Mouse (Mus musculus) forebrain, embryonic 13.5 days (tissue): ENCODE results near the gene Ccdc13. TPM values are rescaled to one million over a fixed set of nuclear protein-coding genes. Genes with fewer than 3 reads are reported as not detected.

Source experiments
- ATAC-seq: fragments of 200-750 bp; cut with Nextera tagmentation; 2 replicates; pipeline ENCODE4 v1.8.0; 2017
- H3K27ac ChIP-seq: fragments of 300-500 bp; sonication (generic); 2 replicates; pipeline ENCODE4 v1.5.1; 2015; ENCODE audit warnings: inconsistent platforms, mild to moderate bottlenecking, moderate library complexity
- H3K27me3 ChIP-seq: fragments of 300-500 bp; sonication (generic); 2 replicates; pipeline ENCODE4 v1.6.1; 2015; ENCODE audit warnings: mild to moderate bottlenecking, inconsistent platforms
- H3K36me3 ChIP-seq: fragments of 300-500 bp; sonication (generic); 2 replicates; pipeline ENCODE4 v1.6.1; 2015; ENCODE audit warnings: mild to moderate bottlenecking, inconsistent platforms; ENCODE audit not compliant: poor library complexity, severe bottlenecking
- H3K4me1 ChIP-seq: fragments of 300-500 bp; sonication (generic); 2 replicates; pipeline ENCODE4 v1.6.1; 2015; ENCODE audit warnings: inconsistent platforms
- H3K4me2 ChIP-seq: fragments of 300-500 bp; sonication (generic); 2 replicates; pipeline ENCODE4 v1.6.1; 2015; ENCODE audit warnings: inconsistent platforms, mild to moderate bottlenecking, moderate library complexity
- H3K4me3 ChIP-seq: fragments of 300-500 bp; sonication (generic); 2 replicates; pipeline ENCODE4 v1.5.1; 2015; ENCODE audit warnings: mild to moderate bottlenecking, inconsistent platforms
- H3K9ac ChIP-seq: fragments of 300-500 bp; sonication (generic); 2 replicates; pipeline ENCODE4 v1.6.1; 2015; ENCODE audit warnings: mild to moderate bottlenecking, inconsistent platforms
- H3K9me3 ChIP-seq: fragments of 300-500 bp; sonication (generic); replicated peaks from 2 replicates; pipeline ENCODE4 v1.6.1; 2016; ENCODE audit warnings: inconsistent platforms
- WGBS: fragments of 180-500 bp; shearing (Covaris S2); methylation state at CpG from one replicate; pipeline ENCODE4 v1.1.7; 2015; 5-methylcytosine and 5-hydroxymethylcytosine counted together
- polyA plus RNA-seq: library from polyadenylated mRNA; unstranded; fragments of >200 nt; fragmentation: Nextera tagmentation; extraction: Ambion mirVana; gene quantifications from 2 replicates; pipeline ENCODE4 v1.2.1, GENCODE M21; 2015

Ccdc13 gene
- polyA plus RNA-seq, 1 experiment from 2014 or later = 2.9 TPM

DNA sequence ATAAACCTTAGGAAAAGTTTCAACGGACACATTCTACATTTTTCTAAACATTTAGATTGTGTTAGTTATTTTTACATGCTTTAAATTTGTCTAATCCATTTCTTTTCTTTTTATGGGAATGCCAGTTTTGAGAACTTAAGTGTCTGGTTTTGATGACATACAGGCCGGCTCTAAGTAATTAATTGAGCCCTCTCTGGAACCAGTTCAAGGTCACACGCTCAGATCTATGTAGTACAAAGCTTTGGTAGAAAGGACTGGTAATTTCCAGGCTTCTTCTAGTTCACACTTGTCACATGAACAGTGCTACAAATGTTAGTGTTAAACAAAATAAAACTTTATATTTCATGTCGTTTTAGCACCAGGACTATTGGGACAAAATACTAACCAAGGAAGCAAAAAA is 25.6 kb upstream of the Ccdc13 start:
- no peak overlapping the region for H3K4me2 ChIP-seq
- H3K36me3 ChIP-seq = no peaks in the 10 kb centered on the region
- no peaks in the 10 kb centered on the region for H3K9me3 ChIP-seq
- H3K27me3 ChIP-seq = no peaks in the 10 kb centered on the region
- H3K4me1 ChIP-seq = 0 out of 2 replicates have a peak, but pooled peaks cover 7% of the 10 kb centered on the region
- H3K27ac ChIP-seq = no peak overlapping the region
- no peak overlapping the region for H3K4me3 ChIP-seq
- no peak for ATAC-seq
- 74% methylated on average over 4 of the region's 4 CpGs for WGBS
- no peak overlapping the region for H3K9ac ChIP-seq

DNA sequence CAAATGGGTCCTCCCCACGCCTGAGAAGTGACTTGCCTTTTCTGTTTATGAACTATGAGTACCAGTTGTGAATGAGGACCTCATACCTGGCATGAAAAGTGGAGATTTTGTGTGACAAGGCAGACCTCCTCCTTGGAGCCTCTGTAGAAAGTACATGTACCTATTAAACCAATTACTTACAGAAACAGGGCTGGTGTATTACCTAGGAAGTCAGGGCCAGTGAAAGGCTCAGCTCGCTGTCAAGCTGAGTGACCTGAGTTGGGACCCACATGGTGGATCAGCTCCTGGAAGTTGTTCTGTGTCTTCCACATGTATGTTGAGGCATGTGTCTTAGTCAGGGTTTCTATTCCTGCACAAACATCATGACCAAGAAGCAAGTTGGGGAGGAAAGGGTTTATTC is 21.7 kb upstream of the Ccdc13 start:
- Histone ChIP-seq H3K4me3 (no peak overlapping the region), H3K36me3 (no peaks in the 10 kb centered on the region), H3K27ac (no peak overlapping the region), H3K9me3 (no peaks in the 10 kb centered on the region), H3K4me1 (peaks cover 22% of the 10 kb centered on the region), H3K4me2 (no peak overlapping the region), H3K27me3 (no peaks in the 10 kb centered on the region), H3K9ac (no peak overlapping the region)
- ATAC-seq = no peak
- 85% methylated on average over 2 of the region's 2 CpGs for WGBS

DNA sequence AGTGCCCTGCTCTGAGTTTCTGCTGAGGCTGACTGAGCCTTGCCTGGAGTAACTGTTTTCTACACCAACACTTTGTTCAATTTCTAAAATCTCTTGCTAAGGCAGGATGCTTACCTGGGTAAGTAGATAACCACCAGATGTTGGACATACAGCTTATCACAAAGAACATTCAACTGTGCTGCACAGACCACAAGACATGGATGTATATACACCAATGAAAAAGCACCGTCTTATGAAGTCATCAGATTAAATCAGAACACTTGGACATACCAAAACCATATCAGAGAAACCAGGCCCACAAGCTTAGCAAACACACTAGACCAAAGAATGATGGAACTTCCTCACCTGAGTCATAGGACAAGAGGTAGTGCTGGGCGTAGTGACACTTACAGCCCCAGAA is 20.1 kb upstream of the Ccdc13 start:
- peaks cover 15% of the 10 kb centered on the region for H3K4me1 ChIP-seq
- H3K27ac ChIP-seq = no peak overlapping the region
- H3K4me3 ChIP-seq = no peak overlapping the region
- no peaks in the 10 kb centered on the region for H3K36me3 ChIP-seq
- no peak overlapping the region for H3K9ac ChIP-seq
- no peak for ATAC-seq
- H3K9me3 ChIP-seq = no peaks in the 10 kb centered on the region
- H3K27me3 ChIP-seq = no peaks in the 10 kb centered on the region
- no peak overlapping the region for H3K4me2 ChIP-seq
- WGBS = 96% methylated on average over 2 of the region's 2 CpGs

DNA sequence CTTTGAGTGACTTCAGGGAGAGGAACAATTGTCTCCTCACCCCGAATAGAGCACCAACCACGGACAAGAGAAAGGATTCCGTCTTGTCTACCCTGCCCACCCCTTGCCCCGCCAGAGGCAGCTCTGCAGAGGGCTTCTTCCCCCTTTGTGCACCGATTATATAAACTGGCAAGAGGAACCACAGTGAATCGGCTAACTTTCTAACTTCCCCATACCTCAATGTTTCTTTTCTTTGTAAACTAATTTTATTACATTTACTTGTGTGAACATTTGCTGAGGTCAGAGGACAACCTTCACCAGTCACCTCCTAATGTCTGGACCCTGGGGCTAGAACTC is 18.9 kb upstream of the Ccdc13 start, which contains the start of gene Higd1a:
Gene Higd1a, minus strand, starts transcription at position 210 of the 336 bp plus-strand sequence.
- peak within 1 kb of the TSS; percentile 94 for H3K27ac ChIP-seq
- H3K4me2 ChIP-seq = peak within 1 kb of the TSS; percentile 93
- H3K9ac ChIP-seq = peak within 1 kb of the TSS; percentile 90
- peak within 1 kb of the TSS; percentile 81 for H3K4me3 ChIP-seq
- ATAC-seq = no peak
- no peaks in the 10 kb centered on the region for H3K27me3 ChIP-seq
- H3K4me1 ChIP-seq = peaks cover 15% of the 10 kb centered on the region
- 10% methylated on average over 6 of the region's 6 CpGs for WGBS
- no peaks in the 10 kb centered on the region for H3K9me3 ChIP-seq
- no peaks in the 10 kb centered on the region for H3K36me3 ChIP-seq

DNA sequence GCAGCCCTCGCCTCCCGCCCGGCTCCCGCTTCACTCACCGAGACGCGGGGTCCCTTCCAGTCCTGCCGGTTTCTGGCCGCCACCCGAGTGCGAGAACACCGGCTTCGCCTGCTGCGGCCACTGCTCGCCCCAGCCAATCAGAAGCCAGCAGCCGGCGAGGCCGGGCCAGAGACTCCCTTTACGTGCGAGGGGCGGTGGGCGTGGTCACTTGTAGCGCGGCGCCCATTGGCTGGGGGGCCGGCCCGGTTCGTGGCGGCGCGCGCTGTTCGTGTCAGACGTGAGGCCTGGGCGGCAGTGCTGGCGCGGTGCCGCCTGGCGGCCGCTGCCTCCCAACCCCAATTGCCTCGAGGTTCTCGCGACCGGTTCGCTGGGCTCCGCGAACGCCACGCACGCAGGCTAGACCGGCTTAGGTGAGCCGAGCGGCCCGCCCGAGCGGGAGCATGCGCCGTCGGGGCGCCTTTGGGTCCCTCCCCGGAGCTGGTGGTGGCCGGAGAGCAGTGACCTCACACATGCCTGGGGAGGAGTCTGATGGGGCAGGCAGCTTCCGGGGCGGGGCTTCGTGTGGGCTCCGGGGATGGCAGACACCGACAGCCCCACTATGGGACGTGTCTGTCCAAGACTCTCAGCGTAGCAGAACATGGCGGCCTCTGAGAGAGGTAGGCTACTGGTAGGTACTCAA is 18.4 kb upstream of the Ccdc13 start:
- no peaks in the 10 kb centered on the region for H3K27me3 ChIP-seq
- no peaks in the 10 kb centered on the region for H3K36me3 ChIP-seq
- H3K4me3 ChIP-seq = peak overlapping the region; percentile 81
- H3K9me3 ChIP-seq = no peaks in the 10 kb centered on the region
- H3K9ac ChIP-seq = peak overlapping the region; percentile 90
- H3K4me2 ChIP-seq = peak overlapping the region; percentile 93
- 0% methylated on average over 50 of the region's 70 CpGs for WGBS
- H3K4me1 ChIP-seq = peaks cover 15% of the 10 kb centered on the region
- H3K27ac ChIP-seq = peak overlapping the region; percentile 94
- ATAC-seq = peak; percentile 99

DNA sequence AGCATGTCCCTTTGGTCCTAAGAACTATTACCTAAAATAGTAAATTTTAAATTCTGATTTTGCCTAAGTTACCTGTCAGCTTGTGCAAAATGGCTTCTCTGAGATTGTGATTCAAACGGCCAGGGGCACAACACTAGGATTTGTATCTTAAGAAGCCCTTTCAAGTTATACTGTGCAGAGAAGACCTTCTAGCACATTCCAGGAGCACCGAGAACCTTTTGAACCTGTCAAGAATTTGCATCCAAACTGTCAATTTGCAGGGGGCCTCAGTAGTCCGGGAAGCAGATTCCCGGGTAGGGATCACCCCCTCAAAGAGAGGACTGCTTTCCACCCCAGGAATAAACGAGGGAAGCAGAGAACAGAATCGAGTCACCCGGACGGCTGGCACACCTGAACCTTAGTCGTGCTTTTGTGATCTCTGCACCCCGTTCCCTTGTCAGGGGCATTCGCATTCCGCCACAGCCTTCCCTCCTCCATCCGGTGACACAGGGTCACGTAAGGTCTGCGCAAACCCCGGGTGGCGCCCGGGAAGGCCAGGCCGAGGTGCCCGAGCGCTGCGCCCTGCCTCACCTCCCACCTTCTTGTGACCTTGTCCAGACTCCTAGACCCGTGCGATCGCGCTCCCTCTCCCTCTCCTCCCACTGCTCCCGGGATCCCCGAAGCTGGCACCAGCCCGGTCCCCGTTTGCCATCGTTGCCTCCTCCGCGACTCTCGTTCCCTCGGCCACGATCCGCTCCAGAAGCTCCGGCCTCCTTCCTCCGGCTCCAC is 17.6 kb upstream of the Ccdc13 start:
- Histone ChIP-seq H3K27me3 (no peaks in the 10 kb centered on the region), H3K9ac (peak overlapping the region; percentile 90), H3K4me2 (peak overlapping the region; percentile 93), H3K4me1 (peaks cover 15% of the 10 kb centered on the region), H3K36me3 (peaks cover 3% of the 10 kb centered on the region), H3K9me3 (no peaks in the 10 kb centered on the region), H3K4me3 (peak overlapping the region; percentile 81), H3K27ac (peak overlapping the region; percentile 94)
- WGBS = 2% methylated on average over 39 of the region's 39 CpGs
- ATAC-seq = no peak; the same call in 1 of the 2 replicates

DNA sequence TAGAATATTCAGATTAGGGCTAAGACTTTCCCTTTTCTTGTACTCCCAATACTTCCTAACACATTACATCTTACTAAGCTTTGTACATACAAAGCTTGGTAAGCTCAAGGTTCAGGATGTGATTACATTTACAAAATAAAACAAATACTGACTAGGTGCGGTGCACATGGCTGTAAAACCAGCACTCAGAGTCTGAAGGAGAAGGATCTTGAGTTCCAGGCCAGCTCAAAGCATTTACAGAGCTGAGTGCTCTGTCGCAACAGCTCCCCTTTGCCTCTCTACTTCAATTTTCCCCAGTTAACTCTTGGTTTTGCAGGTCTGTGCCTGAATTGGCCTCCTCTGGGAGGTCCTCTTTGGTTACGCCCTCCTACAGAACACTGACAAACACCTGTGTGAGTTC is 15.0 kb upstream of the Ccdc13 start:
- Histone ChIP-seq H3K27me3 (no peaks in the 10 kb centered on the region), H3K4me3 (no peak overlapping the region), H3K9me3 (no peaks in the 10 kb centered on the region), H3K4me2 (no peak overlapping the region), H3K27ac (no peak overlapping the region), H3K4me1 (peaks cover 15% of the 10 kb centered on the region), H3K9ac (no peak overlapping the region), H3K36me3 (peaks cover 26% of the 10 kb centered on the region)
- no peak for ATAC-seq
- WGBS = 91% methylated on average over 3 of the region's 3 CpGs

DNA sequence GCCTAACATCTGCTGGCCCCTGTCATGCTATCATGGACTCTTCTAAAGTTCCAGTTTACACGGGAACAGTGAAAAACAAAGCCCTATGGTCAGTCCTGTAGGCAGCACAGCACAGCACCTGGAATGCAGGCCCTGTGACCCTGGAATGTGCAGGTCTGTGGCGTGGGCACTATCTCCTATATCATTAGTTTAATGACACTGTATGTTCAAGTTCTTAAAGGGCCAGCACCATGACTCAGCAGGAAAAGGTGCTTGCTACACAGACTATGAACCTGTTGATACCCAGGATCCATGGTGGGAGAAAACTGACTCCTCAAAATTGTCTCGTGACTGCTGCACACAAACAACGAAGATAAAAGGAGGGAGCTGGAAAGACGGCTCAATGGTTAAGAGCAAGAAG is 8.6 kb upstream of the Ccdc13 start:
- no peaks in the 10 kb centered on the region for H3K9me3 ChIP-seq
- no peak for ATAC-seq
- H3K4me3 ChIP-seq = no peak overlapping the region
- no peak overlapping the region for H3K9ac ChIP-seq
- H3K27me3 ChIP-seq = no peaks in the 10 kb centered on the region
- peaks cover 48% of the 10 kb centered on the region for H3K36me3 ChIP-seq
- H3K27ac ChIP-seq = no peak overlapping the region
- 82% methylated on average over 5 of the region's 5 CpGs for WGBS
- no peak overlapping the region for H3K4me2 ChIP-seq
- H3K4me1 ChIP-seq = no peaks in the 10 kb centered on the region

DNA sequence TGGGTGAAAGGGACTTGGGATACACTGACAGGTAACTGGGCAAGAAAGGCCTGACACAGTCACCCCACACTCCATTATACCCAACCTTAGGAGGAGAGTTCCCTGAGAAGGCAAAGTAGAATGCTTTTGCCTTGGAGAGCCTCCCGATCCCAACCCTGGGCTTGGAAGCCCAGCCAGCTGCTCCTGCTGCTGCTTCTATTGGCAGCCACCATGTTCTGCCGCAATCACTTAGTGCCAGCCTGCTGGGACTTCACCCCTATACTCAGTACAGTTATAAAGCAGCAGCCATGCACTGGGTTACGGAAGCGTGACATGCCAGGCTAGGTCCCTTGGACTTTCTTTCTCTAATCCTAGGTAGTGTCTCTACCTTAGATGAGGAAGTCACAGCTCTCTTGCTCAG is 7.9 kb upstream of the Ccdc13 start:
- no peak overlapping the region for H3K9ac ChIP-seq
- no peaks in the 10 kb centered on the region for H3K9me3 ChIP-seq
- peaks cover 48% of the 10 kb centered on the region for H3K36me3 ChIP-seq
- H3K4me3 ChIP-seq = no peak overlapping the region
- no peak overlapping the region for H3K4me2 ChIP-seq
- no peak overlapping the region for H3K27ac ChIP-seq
- 91% methylated on average over 4 of the region's 4 CpGs for WGBS
- no peak for ATAC-seq
- no peaks in the 10 kb centered on the region for H3K4me1 ChIP-seq
- H3K27me3 ChIP-seq = no peaks in the 10 kb centered on the region

DNA sequence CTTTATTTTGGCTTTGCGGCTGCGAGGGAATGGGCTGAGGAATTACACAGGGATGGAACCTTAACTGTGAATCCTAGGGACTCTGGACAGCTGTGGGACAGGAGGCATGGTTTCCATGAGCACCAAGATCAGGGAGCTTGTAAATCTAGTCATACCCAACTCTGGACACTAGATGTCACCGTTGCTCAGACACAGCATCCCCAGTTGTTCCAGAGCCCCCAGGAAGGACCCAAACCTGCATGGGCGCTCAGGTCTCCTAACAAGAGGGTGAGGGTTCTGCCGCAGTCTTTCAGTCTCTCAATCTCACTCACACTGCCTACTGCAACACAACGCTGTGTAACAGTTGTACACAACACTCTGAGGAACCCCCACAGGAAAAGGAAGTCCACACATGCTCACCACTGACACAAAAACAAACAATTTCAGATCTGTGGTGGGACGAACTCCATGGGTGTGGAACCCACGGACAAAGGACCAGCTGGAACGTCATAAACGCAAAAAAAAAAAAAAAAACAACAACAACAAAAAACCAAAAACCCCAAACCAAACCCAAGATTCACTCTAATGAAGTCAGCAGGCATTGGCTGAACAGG is 7.4 kb upstream of the Ccdc13 start:
- H3K27me3 ChIP-seq = no peaks in the 10 kb centered on the region

DNA sequence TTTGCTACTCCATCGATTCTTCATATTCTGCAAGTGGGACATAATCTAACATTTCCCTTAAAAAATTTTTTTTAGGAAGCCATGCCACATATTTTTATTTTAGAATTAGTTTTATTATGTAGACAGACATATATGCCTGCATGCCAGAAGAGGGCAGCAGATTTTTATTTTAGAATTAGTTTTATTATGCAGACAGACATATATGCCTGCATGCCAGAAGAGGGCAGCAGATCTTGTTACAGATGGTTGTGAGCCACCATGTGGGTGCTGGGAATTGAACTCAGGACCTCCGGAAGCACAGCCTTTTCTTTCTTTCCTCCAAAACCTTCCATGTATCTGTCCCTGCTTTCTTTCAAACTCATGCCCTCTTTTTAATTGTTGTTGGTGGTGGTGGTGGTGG is 3.7 kb upstream of the Ccdc13 start:
- Histone ChIP-seq H3K9me3 (no peaks in the 10 kb centered on the region), H3K27me3 (no peaks in the 10 kb centered on the region), H3K9ac (no peak overlapping the region), H3K36me3 (peaks cover 13% of the 10 kb centered on the region; the same call in 1 of the 2 replicates), H3K4me3 (no peak overlapping the region), H3K27ac (no peak overlapping the region), H3K4me2 (no peak overlapping the region), H3K4me1 (peaks cover 12% of the 10 kb centered on the region)
- ATAC-seq = no peak
- WGBS = 93% methylated on average over 2 of the region's 2 CpGs

More for the DNA sequence above, 7.4 kb upstream of the Ccdc13 start:
- Histone ChIP-seq H3K9me3 (no peaks in the 10 kb centered on the region), H3K4me1 (no peaks in the 10 kb centered on the region), H3K9ac (no peak overlapping the region), H3K27ac (no peak overlapping the region), H3K4me3 (no peak overlapping the region), H3K36me3 (peaks cover 43% of the 10 kb centered on the region), H3K4me2 (no peak overlapping the region)
- ATAC-seq = peak; percentile 45; the same call in 1 of the 2 replicates
- WGBS = 53% methylated on average over 10 of the region's 10 CpGs

DNA sequence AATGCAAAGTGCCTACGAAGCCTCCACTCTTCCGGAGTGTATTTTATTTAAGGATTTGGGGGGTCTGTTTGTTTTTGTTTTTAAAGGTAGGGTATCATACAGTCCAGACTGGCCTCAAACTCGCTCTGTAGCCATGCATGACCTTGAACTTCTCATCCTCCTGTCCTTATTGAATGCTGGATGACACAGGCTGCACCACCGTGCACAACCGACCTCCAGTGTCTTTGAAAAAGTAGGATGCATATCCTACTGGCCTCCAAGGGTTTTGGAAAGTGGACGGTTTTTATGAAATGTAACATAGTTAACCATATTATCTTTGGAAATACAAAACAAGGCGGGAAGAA is 333 bp upstream of the Ccdc13 start:
- H3K4me3 ChIP-seq = peak overlapping the region; percentile 51
- 37% methylated on average over 7 of the region's 7 CpGs for WGBS
- no peaks in the 10 kb centered on the region for H3K36me3 ChIP-seq

More for the DNA sequence above, 333 bp upstream of the Ccdc13 start:
- Histone ChIP-seq H3K4me2 (peak overlapping the region; percentile 71), H3K9me3 (0 out of 2 replicates have a peak, but pooled peaks cover 7% of the 10 kb centered on the region), H3K27me3 (no peaks in the 10 kb centered on the region), H3K9ac (peak overlapping the region; percentile 69), H3K27ac (no peak overlapping the region), H3K4me1 (peaks cover 12% of the 10 kb centered on the region)
- ATAC-seq = peak; percentile 65
